Mouse (Mus musculus): ENCODE data around the gene Creb3l1. TPM values are rescaled to one million over a fixed set of nuclear protein-coding genes. Genes with fewer than 3 reads are reported as not detected.

Gene Creb3l1
- 1.6 TPM for polyA plus RNA-seq (2017; shearing (Covaris generic))

DNA sequence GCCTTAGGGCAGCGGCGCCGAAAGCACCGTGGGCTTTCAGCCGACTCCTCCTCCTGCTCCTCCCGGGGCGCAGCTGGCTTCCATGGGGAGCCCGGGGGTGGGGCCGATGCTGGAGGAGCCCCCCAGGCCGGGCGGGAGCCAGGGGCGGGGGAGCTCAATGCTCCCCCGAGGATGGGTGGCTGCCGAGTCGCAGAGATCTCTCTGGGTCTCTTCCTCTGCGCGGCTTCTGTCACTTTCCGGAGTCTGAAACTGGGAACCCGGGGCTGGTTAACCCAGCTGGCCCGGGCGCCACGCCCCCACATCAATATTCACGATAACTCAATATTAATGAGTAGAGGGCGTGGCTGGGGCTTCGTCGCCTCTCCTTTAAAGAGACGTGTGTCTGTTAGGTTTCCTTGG, at the start of gene Creb3l1:
Gene Creb3l1, minus strand, starts transcription at position 229 of the 399 bp plus-strand sequence.

DNA sequence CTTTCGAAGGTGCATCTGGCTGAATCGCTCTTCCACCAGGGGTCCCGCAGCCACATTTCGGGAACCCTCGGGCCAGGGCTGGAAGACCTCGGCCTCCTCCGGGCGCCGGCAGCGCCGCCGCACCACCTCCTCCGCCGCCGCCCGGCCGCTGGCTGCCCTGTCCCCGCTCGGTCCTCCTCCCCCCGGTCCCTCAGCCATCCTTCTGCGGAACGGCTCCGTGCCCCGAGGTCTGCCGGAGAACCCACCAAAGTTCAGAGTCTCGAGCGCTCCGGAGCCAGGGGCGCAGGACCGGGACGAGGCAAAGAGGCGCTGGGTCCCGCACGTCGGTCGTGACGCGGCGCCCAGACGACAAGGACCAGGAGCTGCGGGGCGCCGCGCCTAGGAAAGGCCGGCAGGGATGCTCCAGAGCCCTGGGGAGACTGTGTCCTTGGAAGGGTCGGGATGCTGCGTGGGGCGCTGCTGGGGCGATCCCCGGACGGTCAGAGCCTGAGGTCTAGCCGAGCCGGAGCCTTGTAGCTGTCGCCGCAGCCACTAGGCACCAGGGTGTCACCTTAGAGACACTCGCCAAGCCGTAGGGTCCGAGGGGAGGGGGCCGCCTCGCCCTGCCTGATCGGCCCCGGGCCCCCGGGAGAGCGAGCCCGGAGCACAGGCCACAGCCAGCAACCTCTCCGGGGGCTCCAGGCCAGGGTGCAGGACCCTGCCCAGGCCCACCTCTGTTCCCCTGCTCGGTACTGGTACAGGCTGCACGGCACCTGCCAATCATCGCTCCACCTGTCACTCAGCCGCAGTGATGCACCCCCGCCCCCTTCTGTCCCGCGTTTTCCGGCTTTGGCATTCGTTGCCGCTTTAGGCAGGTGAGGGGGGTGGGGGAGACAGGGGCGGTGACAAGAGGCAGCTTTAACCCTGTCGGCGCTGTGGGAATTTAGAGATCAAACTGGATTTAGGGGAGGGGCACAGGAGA, 48.4 kb downstream of the Creb3l1 start, which contains the start of gene Dgkz:
Gene Dgkz, minus strand, starts transcription at position 284 of the 961 bp plus-strand sequence.

DNA sequence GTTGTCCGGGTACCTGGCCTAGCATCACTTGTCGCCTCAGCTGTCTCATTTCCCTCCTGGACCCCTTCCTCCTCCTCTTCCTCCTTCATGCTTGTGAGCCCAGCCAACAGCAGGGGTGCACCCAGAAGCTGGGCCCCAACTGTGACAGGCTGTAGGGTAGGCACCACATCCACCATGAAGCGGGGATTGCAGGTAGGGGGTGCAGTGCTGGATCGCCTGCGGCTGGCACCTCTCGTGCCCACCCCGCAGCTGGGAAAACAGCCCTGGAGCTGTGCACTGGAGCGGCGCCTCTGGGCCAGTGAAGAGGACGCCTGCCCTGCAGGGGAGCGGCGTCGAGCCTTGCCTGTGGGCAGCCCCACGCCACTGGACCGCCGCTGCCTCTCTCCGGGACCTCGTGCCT, 78.8 kb downstream of the Creb3l1 start, which contains the start of gene Gm9821:
Gene Gm9821, plus strand, starts transcription at position 221 of the 400 bp plus-strand sequence.

Other genes with a start within 250 kb of the Creb3l1 start
- 0.80 TPM for gene Chrm4, start 97.3 kb downstream of the Creb3l1 start, polyA plus RNA-seq (2017; shearing (Covaris generic))
- gene Mdk, start 92.2 kb downstream of the Creb3l1 start, polyA plus RNA-seq (2017; shearing (Covaris generic)), result 1.2 TPM
- 0.35 TPM for gene Gm9821, start 78.8 kb downstream of the Creb3l1 start, polyA plus RNA-seq (2017; shearing (Covaris generic))
- gene Dgkz, start 48.6 kb downstream of the Creb3l1 start, polyA plus RNA-seq (2017; shearing (Covaris generic)), result 64.7 TPM
- 80.7 TPM for gene Phf21a, start 68.6 kb upstream of the Creb3l1 start, polyA plus RNA-seq (2017; shearing (Covaris generic))

Data from inflammation-experienced regulatory T-cells, adult 16 weeks (primary cell).